Mouse (Mus musculus): ENCODE results near the gene Dpp7.
A peak's percentile ranks its signal among the peaks of the same experiment; 100 is the strongest.

Gene Dpp7

GRCm38 (mm10) chr2:25356208-25357079 is at the start of gene Dpp7:
Gene Dpp7 (minus strand): TSS chr2:25356359.
- peak; percentile 93 for DNase-seq (ENCODE audit: low spot score)

- no peak for DNase-seq (ENCODE audit: low spot score)
These were observed 47.8 kb upstream of the Dpp7 start for GRCm38 (mm10) chr2:25403994-25404393.

- DNase-seq (ENCODE audit: low spot score), result no peak
These were observed 46.9 kb upstream of the Dpp7 start for GRCm38 (mm10) chr2:25402972-25403601.

GRCm38 (mm10) chr2:25402377-25402971 is 46.3 kb upstream of the Dpp7 start:
- DNase-seq (ENCODE audit: low spot score), result peak; percentile 93

GRCm38 (mm10) chr2:25400764-25401163 is 44.6 kb upstream of the Dpp7 start:
- DNase-seq (ENCODE audit: low spot score), result peak; percentile 55

GRCm38 (mm10) chr2:25400291-25400690 is 44.1 kb upstream of the Dpp7 start:
- no peak for DNase-seq (ENCODE audit: low spot score)

- no peak for DNase-seq (ENCODE audit: low spot score)
These were observed 42.9 kb upstream of the Dpp7 start, which contains the start of gene Npdc1 for GRCm38 (mm10) chr2:25399051-25399450. Gene Npdc1 (plus strand): TSS chr2:25399351.

GRCm38 (mm10) chr2:25398065-25398464 is 41.9 kb upstream of the Dpp7 start:
- no peak for DNase-seq (ENCODE audit: low spot score)

- no peak for DNase-seq (ENCODE audit: low spot score)
These were observed 40.9 kb upstream of the Dpp7 start for GRCm38 (mm10) chr2:25397010-25397409.

GRCm38 (mm10) chr2:25396597-25396983 is 40.4 kb upstream of the Dpp7 start:
- DNase-seq (ENCODE audit: low spot score), result no peak

GRCm38 (mm10) chr2:25395721-25396596 is 39.8 kb upstream of the Dpp7 start, which contains the start of gene Entpd2:
Gene Entpd2 (plus strand): TSS chr2:25395874.
- DNase-seq (ENCODE audit: low spot score), result peak; percentile 50

GRCm38 (mm10) chr2:25394281-25395221 is 38.4 kb upstream of the Dpp7 start:
- DNase-seq (ENCODE audit: low spot score), result no peak

- DNase-seq (ENCODE audit: low spot score), result no peak
These were observed 35.1 kb upstream of the Dpp7 start for GRCm38 (mm10) chr2:25391266-25391665.

- DNase-seq (ENCODE audit: low spot score), result no peak
These were observed 28.3 kb upstream of the Dpp7 start for GRCm38 (mm10) chr2:25384492-25384891.

- DNase-seq (ENCODE audit: low spot score), result peak; percentile 74
These were observed 20.4 kb upstream of the Dpp7 start for GRCm38 (mm10) chr2:25376589-25376988.

- DNase-seq (ENCODE audit: low spot score), result no peak
These were observed 17.3 kb upstream of the Dpp7 start for GRCm38 (mm10) chr2:25373431-25373830.

GRCm38 (mm10) chr2:25372644-25373391 is 16.7 kb upstream of the Dpp7 start:
- DNase-seq (ENCODE audit: low spot score), result no peak

- peak; percentile 96 for DNase-seq (ENCODE audit: low spot score)
These were observed 15.8 kb upstream of the Dpp7 start, which contains the start of gene Sapcd2 for GRCm38 (mm10) chr2:25371764-25372643. Gene Sapcd2 (plus strand): TSS chr2:25372321.

- DNase-seq (ENCODE audit: low spot score), result no peak
These were observed 13.8 kb upstream of the Dpp7 start for GRCm38 (mm10) chr2:25369996-25370395.
